Mouse (Mus musculus) ES-Bruce4 (cell line): ENCODE data around the gene Pde4d. TPM values are rescaled to one million over a fixed set of nuclear protein-coding genes. Genes with fewer than 3 reads are reported as not detected.

ENCODE experiments used
- H3K27ac ChIP-seq: 2 replicates; pipeline ENCODE4 v1.5.1; 2012; ENCODE audit warnings: low read length, inconsistent platforms; ENCODE audit not compliant: insufficient read depth
- H3K27me3 ChIP-seq: 2 replicates; pipeline ENCODE4 v1.6.1; 2012; ENCODE audit warnings: mild to moderate bottlenecking, low read length, inconsistent platforms; ENCODE audit not compliant: control insufficient read depth, poor library complexity, insufficient read depth, severe bottlenecking
- H3K36me3 ChIP-seq: 2 replicates; pipeline ENCODE4 v1.6.1; 2012; ENCODE audit warnings: inconsistent platforms, mild to moderate bottlenecking, low read length, moderate library complexity; ENCODE audit not compliant: control insufficient read depth, poor library complexity, insufficient read depth, severe bottlenecking
- H3K4me1 ChIP-seq: one replicate; pipeline ENCODE4 v1.8.1; 2011; ENCODE audit warnings: low read length; ENCODE audit not compliant: control insufficient read depth, insufficient read depth
- H3K4me3 ChIP-seq: 2 replicates; pipeline ENCODE4 v1.5.1; 2011; ENCODE audit warnings: low read depth, mild to moderate bottlenecking, low read length
- H3K9ac ChIP-seq: 2 replicates; pipeline ENCODE4 v1.6.1; 2012; ENCODE audit warnings: low read depth, mild to moderate bottlenecking, inconsistent platforms; ENCODE audit not compliant: poor library complexity, severe bottlenecking
- H3K9me3 ChIP-seq: replicated peaks from 2 replicates; pipeline ENCODE4 v1.6.1; 2012; ENCODE audit warnings: mild to moderate bottlenecking, low read length, inconsistent platforms; ENCODE audit not compliant: control insufficient read depth, poor library complexity, insufficient read depth, severe bottlenecking
- CTCF ChIP-seq: IDR thresholded peaks from one replicate; pipeline ENCODE4 v1.8.1; 2011; ENCODE audit warnings: low read depth, low read length
- EP300 ChIP-seq: IDR thresholded peaks from 2 replicates; pipeline ENCODE4 v1.6.1; 2011; ENCODE audit warnings: low read depth, low read length; ENCODE audit not compliant: insufficient read depth
- POLR2A ChIP-seq: IDR thresholded peaks from one replicate; pipeline ENCODE4 v1.8.1; 2011; ENCODE audit warnings: low read length; ENCODE audit not compliant: insufficient read depth
- polyA plus RNA-seq: library from polyadenylated mRNA; stranded (reverse); fragments of >200 nt; gene quantifications from 2 replicates; pipeline ENCODE4 v1.2.4, GENCODE M21; 2011; ENCODE audit warnings: low read depth; ENCODE audit not compliant: missing spikeins, insufficient read depth, insufficient read length

The Pde4d gene
- polyA plus RNA-seq, 1 experiment: 5.0 TPM

GRCm38 (mm10) chr13:109318434-109318998 lies 868.8 kb downstream of the Pde4d start:
- Histone ChIP-seq H3K27ac (no peak overlapping the region), H3K4me1 (no peaks in the 10 kb centered on the region), H3K27me3 (no peaks in the 10 kb centered on the region), H3K4me3 (no peak overlapping the region), H3K9ac (no peak overlapping the region), H3K36me3 (no peaks in the 10 kb centered on the region), H3K9me3 (no peaks in the 10 kb centered on the region)
- TF ChIP-seq CTCF: no peak
- no peak for TF ChIP-seq POLR2A
- no peak for TF ChIP-seq EP300

- no peaks in the 10 kb centered on the region for H3K9me3 ChIP-seq
- no peak overlapping the region for H3K4me3 ChIP-seq
- H3K9ac ChIP-seq: no peak overlapping the region
- H3K27me3 ChIP-seq: no peaks in the 10 kb centered on the region; the same call in 1 of the 2 replicates
- H3K36me3 ChIP-seq: no peaks in the 10 kb centered on the region
- no peak for TF ChIP-seq EP300
- no peaks in the 10 kb centered on the region for H3K4me1 ChIP-seq
- no peak overlapping the region for H3K27ac ChIP-seq
These were observed 876.3 kb downstream of the Pde4d start for GRCm38 (mm10) chr13:109326061-109326460.

- Histone ChIP-seq H3K27ac (no peak overlapping the region), H3K4me1 (no peaks in the 10 kb centered on the region), H3K4me3 (no peak overlapping the region), H3K9me3 (no peaks in the 10 kb centered on the region), H3K9ac (no peak overlapping the region), H3K36me3 (no peaks in the 10 kb centered on the region), H3K27me3 (no peaks in the 10 kb centered on the region)
- TF ChIP-seq POLR2A (no peak), EP300 (no peak), CTCF (no peak)
These were observed 881.8 kb downstream of the Pde4d start for GRCm38 (mm10) chr13:109331563-109331962.

- Histone ChIP-seq H3K9me3 (no peaks in the 10 kb centered on the region), H3K9ac (no peak overlapping the region), H3K27ac (no peak overlapping the region), H3K36me3 (no peaks in the 10 kb centered on the region), H3K4me3 (no peak overlapping the region), H3K27me3 (no peaks in the 10 kb centered on the region), H3K4me1 (no peaks in the 10 kb centered on the region)
- TF ChIP-seq CTCF (no peak), POLR2A (no peak), EP300 (no peak)
These were observed 892.2 kb downstream of the Pde4d start for GRCm38 (mm10) chr13:109341902-109342301.

- Histone ChIP-seq H3K27ac (no peak overlapping the region), H3K4me1 (no peaks in the 10 kb centered on the region), H3K9ac (no peak overlapping the region), H3K9me3 (no peaks in the 10 kb centered on the region), H3K27me3 (no peaks in the 10 kb centered on the region), H3K4me3 (no peak overlapping the region), H3K36me3 (no peaks in the 10 kb centered on the region)
- TF ChIP-seq POLR2A (no peak), EP300 (no peak), CTCF (no peak)
These were observed 892.7 kb downstream of the Pde4d start for GRCm38 (mm10) chr13:109342469-109342868.

GRCm38 (mm10) chr13:109343596-109343995 lies 893.8 kb downstream of the Pde4d start:
- Histone ChIP-seq H3K9me3 (no peaks in the 10 kb centered on the region), H3K27ac (no peak overlapping the region), H3K9ac (no peak overlapping the region; the same call in 1 of the 2 replicates), H3K36me3 (no peaks in the 10 kb centered on the region), H3K27me3 (no peaks in the 10 kb centered on the region), H3K4me3 (no peak overlapping the region), H3K4me1 (no peaks in the 10 kb centered on the region)
- peak; percentile 82 for TF ChIP-seq CTCF
- TF ChIP-seq POLR2A: no peak
- no peak for TF ChIP-seq EP300
